Mouse (Mus musculus) liver, embryonic 16.5 days (tissue): ENCODE measurements around the gene Kcnj1. TPM values are rescaled to one million over a fixed set of nuclear protein-coding genes. Genes with fewer than 3 reads are reported as not detected.

ENCODE experiments used
- ATAC-seq: fragments of 200-750 bp; cut with Nextera tagmentation; 2 replicates; pipeline ENCODE4 v1.8.0; 2017; ENCODE audit warnings: low read depth, mild to moderate bottlenecking, moderate number of reproducible peaks, moderate library complexity
- H3K27ac ChIP-seq: fragments of 300-500 bp; sonication (generic); 2 replicates; pipeline ENCODE4 v1.5.1; 2014; ENCODE audit warnings: mild to moderate bottlenecking, low read length
- H3K27me3 ChIP-seq: fragments of 300-500 bp; sonication (generic); 2 replicates; pipeline ENCODE4 v1.6.1; 2014; ENCODE audit warnings: low read depth, low read length, mixed read lengths; ENCODE audit not compliant: control insufficient read depth, insufficient read depth
- H3K36me3 ChIP-seq: fragments of 300-500 bp; sonication (generic); 2 replicates; pipeline ENCODE4 v1.6.1; 2014; ENCODE audit warnings: mild to moderate bottlenecking; ENCODE audit not compliant: control insufficient read depth, insufficient read depth
- H3K4me1 ChIP-seq: fragments of 300-500 bp; sonication (generic); 2 replicates; pipeline ENCODE4 v1.6.1; 2014; ENCODE audit warnings: low read depth, low read length, mixed read lengths; ENCODE audit not compliant: control insufficient read depth
- H3K4me2 ChIP-seq: fragments of 300-500 bp; sonication (generic); 2 replicates; pipeline ENCODE4 v1.6.1; 2014; ENCODE audit warnings: low read depth, low read length, mixed read lengths
- H3K4me3 ChIP-seq: fragments of 300-500 bp; sonication (generic); 2 replicates; pipeline ENCODE4 v1.5.1; 2014; ENCODE audit warnings: low read depth, mild to moderate bottlenecking, low read length
- H3K9ac ChIP-seq: fragments of 300-500 bp; sonication (generic); 2 replicates; pipeline ENCODE4 v1.6.1; 2014; ENCODE audit warnings: low read depth, low read length
- H3K9me3 ChIP-seq: fragments of 300-500 bp; sonication (generic); replicated peaks from 2 replicates; pipeline ENCODE4 v1.6.1; 2016; ENCODE audit warnings: low read length; ENCODE audit not compliant: control insufficient read depth
- WGBS: fragments of 180-500 bp; shearing (Covaris S2); extraction: QIAGEN DNeasy Blood & Tissue Kit; methylation state at CpG from one replicate; pipeline ENCODE4 v1.1.7; 2014; ENCODE audit not compliant: insufficient replicate concordance; 5-methylcytosine and 5-hydroxymethylcytosine counted together
- polyA plus RNA-seq: library from polyadenylated mRNA; unstranded; fragments of >200 nt; fragmentation: Nextera tagmentation; extraction: Ambion mirVana; gene quantifications from 2 replicates; pipeline ENCODE4 v1.2.1, GENCODE M21; 2015

Kcnj1 gene
- polyA plus RNA-seq, 1 experiment from 2014 or later = not detected

DNA sequence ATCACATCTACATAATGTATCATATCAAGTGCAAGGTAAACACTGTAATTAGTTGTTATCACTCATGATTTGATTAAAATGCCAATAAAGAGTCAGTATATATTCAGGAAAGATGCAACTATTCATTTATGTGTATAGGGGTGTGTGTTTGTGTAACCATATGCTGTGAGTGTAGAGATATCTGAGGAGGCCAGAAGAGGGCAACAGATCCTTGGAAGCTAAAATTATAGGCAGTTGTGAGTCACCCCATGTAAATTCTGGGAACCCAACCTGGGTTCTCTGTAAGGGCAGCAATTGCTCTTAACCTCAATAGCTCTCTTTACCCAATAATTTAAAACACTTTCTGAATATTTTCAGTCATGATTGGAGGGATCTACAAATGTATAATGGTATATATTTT is 48.4 kb downstream of the Kcnj1 start:
- Histone ChIP-seq H3K9ac (no peak overlapping the region), H3K27me3 (no peaks in the 10 kb centered on the region), H3K9me3 (no peaks in the 10 kb centered on the region), H3K4me1 (no peaks in the 10 kb centered on the region), H3K36me3 (peaks cover 4% of the 10 kb centered on the region; the same call in 1 of the 2 replicates), H3K4me3 (no peak overlapping the region), H3K4me2 (no peak overlapping the region), H3K27ac (no peak overlapping the region)
- no peak for ATAC-seq

DNA sequence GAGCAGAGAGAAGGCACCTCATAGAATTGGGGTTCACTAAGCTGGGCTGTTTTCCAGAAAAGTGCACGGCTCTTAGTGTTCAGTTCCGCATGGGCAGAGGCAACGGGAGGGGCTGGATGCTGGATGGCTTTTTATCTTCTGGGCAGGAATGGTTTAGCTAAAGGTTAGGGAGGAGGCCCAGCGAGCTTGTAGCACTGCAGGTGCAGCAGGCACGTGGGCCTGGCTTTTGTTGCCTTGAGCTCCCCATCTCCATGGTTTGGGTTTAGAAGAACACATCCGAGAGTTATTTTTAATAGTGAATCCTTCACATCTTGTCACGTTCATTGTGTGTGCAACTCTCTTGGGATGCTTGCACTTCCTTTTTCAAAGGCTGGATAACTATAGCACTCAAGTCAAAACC is 53.0 kb downstream of the Kcnj1 start:
- ATAC-seq = no peak

GRCm38 (mm10) chr9:32431061-32431460 is 58.8 kb downstream of the Kcnj1 start:
- H3K4me2 ChIP-seq = no peak overlapping the region
- H3K36me3 ChIP-seq = no peaks in the 10 kb centered on the region
- no peak overlapping the region for H3K4me3 ChIP-seq
- no peaks in the 10 kb centered on the region for H3K9me3 ChIP-seq
- no peak overlapping the region for H3K9ac ChIP-seq
- ATAC-seq = no peak
- WGBS = 64% methylated on average over 3 of the region's 3 CpGs
- H3K27me3 ChIP-seq = no peaks in the 10 kb centered on the region
- H3K4me1 ChIP-seq = no peaks in the 10 kb centered on the region
- no peak overlapping the region for H3K27ac ChIP-seq

More for the DNA sequence above, 53.0 kb downstream of the Kcnj1 start:
- Histone ChIP-seq H3K27me3 (no peaks in the 10 kb centered on the region), H3K9ac (no peak overlapping the region), H3K36me3 (peaks cover 4% of the 10 kb centered on the region; the same call in 1 of the 2 replicates), H3K27ac (no peak overlapping the region), H3K4me2 (no peak overlapping the region), H3K4me1 (no peaks in the 10 kb centered on the region), H3K9me3 (no peaks in the 10 kb centered on the region), H3K4me3 (no peak overlapping the region)
- WGBS = 77% methylated on average over 7 of the region's 7 CpGs

DNA sequence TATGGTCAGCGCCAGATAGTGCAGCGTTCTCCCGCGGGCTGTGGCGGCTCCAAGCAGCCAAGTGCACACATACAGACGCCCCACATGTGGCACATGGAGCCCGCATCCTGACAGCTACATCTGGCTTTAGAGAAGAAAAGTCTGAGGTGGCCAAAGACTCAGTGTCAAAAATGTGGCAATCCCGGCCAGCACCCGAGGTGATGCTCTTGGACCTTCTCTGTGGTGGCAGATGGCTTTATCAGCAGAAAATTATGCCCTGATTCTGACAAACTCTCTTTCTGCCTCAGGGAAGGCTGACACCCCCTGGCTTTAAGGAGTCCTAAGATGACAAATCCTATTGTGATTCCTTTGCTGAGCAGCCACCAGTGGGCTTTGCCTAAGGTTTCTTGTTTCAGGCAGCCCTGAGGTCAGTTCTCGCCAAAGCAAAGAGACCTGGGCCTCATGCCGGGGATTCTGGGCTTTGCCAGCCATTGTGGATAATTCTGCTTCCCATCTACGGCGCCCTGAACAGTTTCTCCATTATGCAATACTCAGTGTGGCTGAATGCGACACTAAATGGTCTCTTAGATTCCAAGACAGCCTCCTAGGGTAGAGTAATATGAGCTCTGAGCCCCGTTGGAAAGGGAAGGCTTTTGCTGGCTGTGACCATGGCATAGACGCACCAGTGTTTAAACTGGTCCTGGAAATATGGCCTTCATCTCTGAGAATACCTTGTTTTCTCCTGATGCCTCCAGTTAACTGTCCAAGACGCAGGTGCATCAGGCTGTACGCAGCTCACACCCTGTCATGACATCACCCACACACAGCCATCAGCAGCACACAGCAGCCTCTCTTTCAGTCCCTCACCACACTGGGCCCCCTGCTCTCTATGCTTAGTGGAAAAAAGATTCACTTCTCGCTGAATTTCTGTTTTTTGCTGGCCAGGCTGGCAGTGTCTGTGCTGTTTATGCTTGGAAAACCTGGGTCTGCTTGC is 62.2 kb downstream of the Kcnj1 start:
- no peak overlapping the region for H3K27ac ChIP-seq
- no peak overlapping the region for H3K4me3 ChIP-seq
- H3K9me3 ChIP-seq = no peaks in the 10 kb centered on the region
- WGBS = 67% methylated on average over 19 of the region's 19 CpGs
- no peak overlapping the region for H3K9ac ChIP-seq
- H3K4me2 ChIP-seq = no peak overlapping the region
- H3K36me3 ChIP-seq = no peaks in the 10 kb centered on the region
- H3K4me1 ChIP-seq = no peaks in the 10 kb centered on the region
- H3K27me3 ChIP-seq = no peaks in the 10 kb centered on the region
- no peak for ATAC-seq

DNA sequence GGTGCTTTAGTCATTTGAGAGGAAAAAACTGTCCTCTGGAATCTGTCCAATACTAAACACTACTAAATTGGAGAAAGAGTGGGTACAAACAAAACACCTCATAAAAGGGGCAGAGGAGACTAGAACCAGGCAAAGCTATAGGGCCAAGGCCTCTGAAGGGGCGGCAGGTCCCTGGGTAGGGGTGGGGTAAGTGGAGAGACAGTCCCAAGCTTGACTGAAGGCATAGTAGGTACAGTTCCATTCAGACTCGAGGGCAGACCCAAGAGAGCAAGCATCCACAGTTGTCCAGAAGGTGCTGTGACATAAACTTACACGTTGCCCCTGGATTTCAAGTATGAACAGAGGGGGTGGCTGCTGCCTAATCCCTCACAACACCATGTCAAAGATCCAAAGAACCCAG is 70.8 kb downstream of the Kcnj1 start:
- no peak for ATAC-seq
- WGBS = 61% methylated on average over 3 of the region's 3 CpGs
- Histone ChIP-seq H3K27me3 (no peaks in the 10 kb centered on the region), H3K4me2 (no peak overlapping the region), H3K9me3 (no peaks in the 10 kb centered on the region), H3K4me3 (no peak overlapping the region), H3K36me3 (no peaks in the 10 kb centered on the region), H3K27ac (no peak overlapping the region), H3K9ac (no peak overlapping the region), H3K4me1 (no peaks in the 10 kb centered on the region)

GRCm38 (mm10) chr9:32443817-32444216 is 71.5 kb downstream of the Kcnj1 start:
- H3K27ac ChIP-seq = no peak overlapping the region
- WGBS = 64% methylated on average over 6 of the region's 6 CpGs
- no peak overlapping the region for H3K9ac ChIP-seq
- no peaks in the 10 kb centered on the region for H3K4me1 ChIP-seq
- no peak overlapping the region for H3K4me2 ChIP-seq
- no peaks in the 10 kb centered on the region for H3K27me3 ChIP-seq
- no peak for ATAC-seq
- no peaks in the 10 kb centered on the region for H3K36me3 ChIP-seq
- H3K4me3 ChIP-seq = no peak overlapping the region
- H3K9me3 ChIP-seq = no peaks in the 10 kb centered on the region

- no peaks in the 10 kb centered on the region for H3K27me3 ChIP-seq
- H3K27ac ChIP-seq = no peak overlapping the region
- no peaks in the 10 kb centered on the region for H3K9me3 ChIP-seq
- no peak overlapping the region for H3K4me2 ChIP-seq
- H3K9ac ChIP-seq = no peak overlapping the region
- no peaks in the 10 kb centered on the region for H3K4me1 ChIP-seq
- no peaks in the 10 kb centered on the region for H3K36me3 ChIP-seq
- ATAC-seq = no peak
- 43% methylated on average over 6 of the region's 6 CpGs for WGBS
- no peak overlapping the region for H3K4me3 ChIP-seq
These were observed 72.3 kb downstream of the Kcnj1 start for GRCm38 (mm10) chr9:32444453-32445201.

DNA sequence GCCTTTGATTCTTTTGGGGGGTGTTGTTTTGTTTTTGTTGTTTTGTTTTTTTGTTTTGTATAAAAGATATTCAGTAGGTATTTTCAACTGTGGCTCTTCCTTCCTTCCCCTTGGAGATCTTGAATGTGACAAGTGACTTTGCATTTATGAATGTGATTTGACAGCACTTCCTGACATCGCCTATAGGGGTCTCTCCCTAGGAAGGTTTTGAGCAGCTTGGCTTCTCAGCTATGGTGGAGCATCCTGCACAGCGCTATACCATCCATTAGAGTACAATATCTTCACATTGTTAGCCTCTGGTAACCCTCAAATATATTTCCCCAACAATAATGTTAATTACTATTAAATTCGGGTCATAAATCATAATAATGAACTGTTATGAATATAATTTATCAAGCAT is 73.5 kb downstream of the Kcnj1 start:
- WGBS = 34% methylated on average over 3 of the region's 3 CpGs

DNA sequence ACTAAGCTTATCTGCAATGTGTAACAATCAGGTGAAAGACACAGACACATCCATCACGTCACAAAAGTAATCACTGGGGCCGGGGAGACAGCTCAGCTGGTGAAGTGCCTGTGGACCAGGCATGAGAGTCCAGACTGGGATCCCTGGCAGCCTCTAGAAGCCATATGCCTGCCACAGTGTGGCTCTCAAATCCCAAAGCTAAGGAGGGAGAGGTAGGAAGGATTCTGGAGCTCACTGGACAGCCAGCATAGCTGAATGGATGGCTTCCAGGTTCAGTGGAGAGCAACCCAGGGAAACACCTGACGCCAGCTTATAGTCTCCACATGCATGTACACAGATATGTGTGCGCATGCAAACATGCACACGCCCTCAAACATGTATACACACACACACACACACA is 76.5 kb downstream of the Kcnj1 start:
- H3K9me3 ChIP-seq = no peaks in the 10 kb centered on the region
- no peak overlapping the region for H3K4me3 ChIP-seq
- 65% methylated on average over 5 of the region's 5 CpGs for WGBS
- H3K27me3 ChIP-seq = no peaks in the 10 kb centered on the region
- H3K27ac ChIP-seq = no peak overlapping the region
- no peak overlapping the region for H3K9ac ChIP-seq
- no peaks in the 10 kb centered on the region for H3K36me3 ChIP-seq
- H3K4me1 ChIP-seq = no peaks in the 10 kb centered on the region
- no peak overlapping the region for H3K4me2 ChIP-seq
- no peak for ATAC-seq

More for the DNA sequence above, 73.5 kb downstream of the Kcnj1 start:
- no peak overlapping the region for H3K4me3 ChIP-seq
- H3K27me3 ChIP-seq = no peaks in the 10 kb centered on the region
- H3K9ac ChIP-seq = no peak overlapping the region
- no peak overlapping the region for H3K27ac ChIP-seq
- no peak for ATAC-seq
- no peaks in the 10 kb centered on the region for H3K36me3 ChIP-seq
- H3K4me2 ChIP-seq = no peak overlapping the region
- H3K9me3 ChIP-seq = no peaks in the 10 kb centered on the region
- H3K4me1 ChIP-seq = no peaks in the 10 kb centered on the region
